Comparison of ENCODE assay signal across 8 mouse cellular contexts in the genomic region with DNA sequence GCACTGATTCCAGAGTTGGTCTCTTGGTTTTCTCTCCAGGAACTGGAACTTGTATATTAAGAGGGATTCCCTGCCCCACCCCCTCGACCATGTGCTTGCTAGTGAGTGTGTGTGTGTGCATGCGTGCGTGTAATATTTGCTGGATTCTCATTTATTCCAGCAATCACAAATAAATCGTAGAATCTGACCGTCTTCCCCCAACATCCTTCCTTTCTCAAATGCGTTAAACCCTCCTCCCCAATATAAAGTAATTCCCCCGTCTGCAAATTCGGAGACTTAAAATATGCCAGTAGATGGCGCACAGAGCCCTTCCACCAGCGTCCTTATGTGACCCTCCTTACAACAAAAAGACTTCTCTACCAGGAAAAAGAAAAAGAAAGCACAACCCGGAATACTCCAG. TPM values are rescaled to one million over a fixed set of nuclear protein-coding genes. Genes with fewer than 3 reads are reported as not detected.
DNase-seq lines count a peak whose midpoint lies in the region; ATAC-seq and TF ChIP-seq lines count a peak whose summit lies in the region.

No protein-coding gene starts in this region.

- H3K4me3 ChIP-seq in limb, embryonic 15.5 days = peak overlapping the region; percentile 23
- H3K4me3 ChIP-seq in midbrain, embryonic 15.5 days = no peak overlapping the region
- no peak overlapping the region for H3K4me3 ChIP-seq in stomach, postnatal 0 days (ENCODE audit: low read depth, low read length)

- H3K4me1 ChIP-seq in limb, embryonic 15.5 days = peaks cover 21% of the 10 kb centered on the region
- peaks cover 23% of the 10 kb centered on the region for H3K4me1 ChIP-seq in midbrain, embryonic 15.5 days
- H3K4me1 ChIP-seq in stomach, postnatal 0 days (replicated peaks; ENCODE audit: control insufficient read depth, insufficient read depth) = 0 out of 2 replicates have a peak, but pooled peaks cover 2% of the 10 kb centered on the region

- no peak for ATAC-seq in limb, embryonic 15.5 days (ENCODE audit: insufficient number of reproducible peaks, low FRiP score, low TSS enrichment, low read depth)
- no peak for ATAC-seq in midbrain, embryonic 15.5 days (replicated peaks)
- ATAC-seq in stomach, postnatal 0 days (ENCODE audit: low FRiP score, low TSS enrichment) = no peak

- no peak overlapping the region for H3K27ac ChIP-seq in limb, embryonic 15.5 days
- no peak overlapping the region for H3K27ac ChIP-seq in midbrain, embryonic 15.5 days
- no peak overlapping the region for H3K27ac ChIP-seq in stomach, postnatal 0 days (replicated peaks)

- TF ChIP-seq CTCF in stomach, postnatal 0 days (IDR thresholded peaks at IDR 0.05; ENCODE audit: low read depth) = peak; percentile 89

- H3K9ac ChIP-seq in limb, embryonic 15.5 days = no peak overlapping the region
- H3K9ac ChIP-seq in midbrain, embryonic 15.5 days = no peak overlapping the region
- no peak overlapping the region for H3K9ac ChIP-seq in stomach, postnatal 0 days (ENCODE audit: low read length)

- peak overlapping the region; percentile 91 for H3K4me2 ChIP-seq in limb, embryonic 15.5 days
- peak overlapping the region; percentile 45 for H3K4me2 ChIP-seq in midbrain, embryonic 15.5 days
- peak overlapping the region; percentile 97 for H3K4me2 ChIP-seq in stomach, postnatal 0 days (replicated peaks; ENCODE audit: low read depth)

- no peaks in the 10 kb centered on the region for H3K36me3 ChIP-seq in limb, embryonic 15.5 days
- no peaks in the 10 kb centered on the region for H3K36me3 ChIP-seq in midbrain, embryonic 15.5 days (replicated peaks)
- H3K36me3 ChIP-seq in stomach, postnatal 0 days (ENCODE audit: control insufficient read depth, insufficient read depth, low read length) = no peaks in the 10 kb centered on the region

- peak; percentile 60 for TF ChIP-seq EP300 in stomach, postnatal 0 days (optimal IDR thresholded peaks at IDR 0.05)

- peak; percentile 48 for DNase-seq in urinary bladder, postnatal 14 days (ENCODE audit: low spot score)
- DNase-seq in urinary bladder, adult 2 months (ENCODE audit: low spot score) = no peak
- peak; percentile 72 to 80 for DNase-seq in cerebellum, postnatal 14 days
- peak; percentile 71 for DNase-seq in heart, adult 8-10 months (ENCODE audit: low spot score)
- DNase-seq in kidney, adult 11 months = peak; percentile 21
- peak; percentile 51 for DNase-seq in stomach, postnatal 0 days (ENCODE audit: low spot score)

- no peaks in the 10 kb centered on the region for H3K9me3 ChIP-seq in limb, embryonic 15.5 days
- no peaks in the 10 kb centered on the region for H3K9me3 ChIP-seq in midbrain, embryonic 15.5 days
- H3K9me3 ChIP-seq in stomach, postnatal 0 days (ENCODE audit: control insufficient read depth, low read length) = no peaks in the 10 kb centered on the region

- peaks cover 2% of the 10 kb centered on the region; the same call in 1 of the 2 replicates for H3K27me3 ChIP-seq in limb, embryonic 15.5 days
- H3K27me3 ChIP-seq in midbrain, embryonic 15.5 days (replicated peaks) = 0 out of 2 replicates have a peak, but pooled peaks cover 3% of the 10 kb centered on the region
- no peaks in the 10 kb centered on the region for H3K27me3 ChIP-seq in stomach, postnatal 0 days (ENCODE audit: control insufficient read depth, insufficient read depth, low read length)

- WGBS in limb, embryonic 15.5 days = under 1% methylated on average over 11 of the region's 11 CpGs
- 0% methylated on average over 11 of the region's 11 CpGs for WGBS in midbrain, embryonic 15.5 days
- WGBS in stomach, postnatal 0 days = 2% methylated on average over 11 of the region's 11 CpGs

RNA-seq across cellular contexts. Expression of gene Mllt3, which starts 2.2 kb away (rescaled TPM):
- polyA plus RNA-seq in urinary bladder, adult 2 months (2012; rRNA removed) = 13.9 and 17.1 TPM in 2 replicates
- total RNA-seq in heart, adult 8-10 months (2022) = 10 to 100 TPM; 14.6 to 17.5 (median 15.6) TPM
- 42.0 and 42.2 TPM in 2 replicates for polyA plus RNA-seq in limb, embryonic 15.5 days (2015; fragmentation: Nextera tagmentation; extraction: Ambion mirVana)
- polyA plus RNA-seq in midbrain, embryonic 15.5 days (2015; fragmentation: Nextera tagmentation; extraction: Ambion mirVana) = 95.2 and 96.6 TPM in 2 replicates
- polyA plus RNA-seq in stomach, postnatal 0 days (2015; fragmentation: Nextera tagmentation; extraction: Ambion mirVana) = 82.5 and 82.9 TPM in 2 replicates

RNA-seq across cellular contexts. Expression of gene Focad, which starts 59.1 kb away (rescaled TPM):
- 10.8 and 11.0 TPM in 2 replicates for polyA plus RNA-seq in urinary bladder, adult 2 months (2012; rRNA removed)
- total RNA-seq in heart, adult 8-10 months (2022) = 10 to 100 TPM; 15.3 to 22.0 (median 18.6) TPM
- polyA plus RNA-seq in limb, embryonic 15.5 days (2015; fragmentation: Nextera tagmentation; extraction: Ambion mirVana) = 15.4 and 16.7 TPM in 2 replicates
- 13.8 and 15.1 TPM in 2 replicates for polyA plus RNA-seq in midbrain, embryonic 15.5 days (2015; fragmentation: Nextera tagmentation; extraction: Ambion mirVana)
- polyA plus RNA-seq in stomach, postnatal 0 days (2015; fragmentation: Nextera tagmentation; extraction: Ambion mirVana) = 6.5 and 6.8 TPM in 2 replicates

Comparison
In these comparisons a context has a peak if more than half of its experiments do, and no peak if none do; other contexts are left out.
1. H3K4me2 ChIP-seq: peak in every context shown above with its lines; median percentile 97 in stomach, postnatal 0 days; 91 in limb, embryonic 15.5 days; 45 in midbrain, embryonic 15.5 days.